Mouse (Mus musculus) fat pad, adult 2 months (tissue): Measurements from ENCODE around the gene Ap3d1.

Experiments used
- DNase-seq: peaks from one replicate; pipeline ENCODE4 v3.0.0-alpha.2; 2011; ENCODE audit warnings: low read depth, low spot score; ENCODE audit errors: extremely low read depth

The Ap3d1 gene

DNA sequence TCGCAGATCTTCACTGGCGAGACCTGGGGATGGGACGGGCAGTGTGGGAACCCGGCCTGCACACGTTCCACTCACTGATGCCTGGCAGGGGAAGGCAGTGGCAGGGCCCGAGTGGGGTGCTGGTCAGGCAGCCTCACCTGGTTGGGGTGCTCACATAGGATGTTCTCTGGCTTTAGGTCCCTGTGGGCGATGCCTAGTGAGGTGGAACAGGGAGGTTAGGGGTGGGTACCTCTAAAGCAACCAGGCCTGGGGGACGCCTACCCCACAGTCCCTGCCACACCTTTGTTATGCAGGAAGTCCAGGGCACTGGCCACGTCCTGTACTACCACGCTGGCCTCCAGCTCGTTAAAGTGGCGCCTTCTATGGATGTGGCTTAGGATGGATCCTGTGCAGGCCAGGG, 73.0 kb downstream of the Ap3d1 start:
- no peak for DNase-seq

DNA sequence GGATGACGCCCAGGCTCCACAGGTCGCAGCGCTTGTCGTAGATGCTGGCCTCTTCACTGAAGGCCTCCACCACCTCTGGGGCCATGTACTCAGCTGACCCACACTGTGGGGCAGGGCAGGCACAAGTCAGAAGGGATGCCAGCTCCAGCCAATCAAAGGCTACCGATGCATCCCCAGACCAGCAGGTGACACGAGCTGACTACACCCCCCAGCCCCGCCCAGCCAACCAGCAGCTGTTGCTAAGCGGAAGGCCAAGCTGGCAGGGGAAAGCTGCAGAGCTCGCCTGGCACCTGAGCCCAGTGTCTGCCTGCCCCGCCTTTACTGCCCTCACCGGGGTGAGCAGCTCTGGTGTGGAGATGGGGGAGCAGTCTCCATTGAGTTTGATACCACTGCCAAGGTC, 73.5 kb downstream of the Ap3d1 start:
- no peak for DNase-seq

DNA sequence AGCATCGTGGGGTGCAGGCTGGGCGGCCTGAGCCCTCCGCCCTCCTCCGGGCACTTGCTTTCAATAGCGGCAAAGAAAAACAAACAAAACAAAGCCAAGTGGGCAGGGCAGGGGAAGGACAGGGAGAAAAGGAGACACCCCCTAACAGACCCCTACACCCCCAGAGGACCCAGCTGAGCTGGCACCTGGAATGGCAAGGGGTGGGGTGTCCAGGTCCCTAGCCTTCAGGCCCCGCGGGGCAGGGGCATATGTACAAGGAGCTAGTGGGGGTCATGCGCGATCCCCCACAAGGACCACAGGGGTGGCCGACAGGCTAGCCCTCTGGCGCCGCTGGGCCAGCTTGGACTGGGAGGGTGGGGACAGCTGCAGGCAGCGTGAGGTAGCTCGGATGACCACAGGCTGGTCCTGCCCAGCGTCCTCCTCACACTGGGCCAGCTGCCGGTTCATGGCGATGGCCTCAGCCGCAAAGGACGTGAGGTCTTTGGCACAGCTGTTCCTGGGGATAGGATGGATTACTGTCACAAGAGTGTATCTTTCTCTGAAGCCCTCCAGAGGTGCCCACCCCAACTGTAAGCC, 75.1 kb downstream of the Ap3d1 start:
- no peak for DNase-seq

DNA sequence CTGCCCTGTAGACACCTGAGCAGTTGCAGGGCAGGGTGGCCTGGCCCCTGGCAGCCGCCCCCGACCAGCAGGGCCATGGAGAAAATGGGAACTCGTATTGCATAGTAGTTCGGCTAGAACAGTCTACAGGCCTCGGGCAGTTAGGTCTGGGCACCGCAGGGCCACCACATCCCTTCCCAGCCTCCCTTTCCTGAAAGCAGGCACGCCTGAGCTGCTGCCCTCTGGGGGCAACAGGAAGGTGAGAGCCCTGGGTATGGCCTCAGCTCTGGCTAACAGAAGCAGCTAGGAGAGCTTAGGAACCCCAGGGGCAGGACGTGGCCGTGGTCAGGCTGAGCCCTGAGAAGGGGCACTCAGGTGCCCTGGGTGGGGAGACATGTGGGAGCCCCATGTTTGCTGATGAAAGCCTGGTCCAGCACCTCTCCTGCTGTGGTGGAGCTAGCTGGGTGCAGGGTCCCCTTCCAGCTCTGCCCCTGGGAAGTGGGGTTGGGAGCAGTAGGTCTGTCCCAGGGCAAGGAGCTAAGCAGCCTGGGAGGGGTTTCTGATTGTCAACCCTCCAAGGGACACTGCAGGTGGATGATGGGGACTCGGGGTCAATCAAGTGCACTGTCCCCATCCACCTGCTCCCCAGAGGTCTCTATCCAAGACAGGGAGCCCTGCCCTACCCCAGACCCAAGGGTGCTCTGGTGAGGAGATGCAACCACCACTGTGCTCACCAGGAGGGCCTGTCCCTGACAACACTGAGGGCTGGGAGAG, 75.9 kb downstream of the Ap3d1 start:
- DNase-seq = no peak

DNA sequence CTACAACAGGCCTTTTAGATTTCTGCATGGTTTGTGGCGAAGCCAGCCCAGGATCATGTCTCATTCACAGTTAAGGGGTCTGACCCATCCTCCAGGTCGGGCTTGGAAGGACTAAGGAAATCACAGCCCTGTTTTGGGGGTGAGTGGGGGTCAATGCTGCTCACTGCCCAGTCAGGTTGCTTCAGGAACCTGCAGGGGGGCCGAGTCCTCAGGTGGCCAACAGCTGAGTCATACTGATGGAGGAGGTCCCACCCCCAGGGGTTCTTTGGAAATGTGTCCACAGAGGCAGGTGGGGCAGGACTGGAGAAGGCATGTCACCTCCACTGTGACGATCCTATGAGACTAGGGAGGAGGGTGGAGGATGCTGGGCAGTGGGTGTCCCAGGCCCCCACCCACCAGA, 76.6 kb downstream of the Ap3d1 start:
- no peak for DNase-seq

DNA sequence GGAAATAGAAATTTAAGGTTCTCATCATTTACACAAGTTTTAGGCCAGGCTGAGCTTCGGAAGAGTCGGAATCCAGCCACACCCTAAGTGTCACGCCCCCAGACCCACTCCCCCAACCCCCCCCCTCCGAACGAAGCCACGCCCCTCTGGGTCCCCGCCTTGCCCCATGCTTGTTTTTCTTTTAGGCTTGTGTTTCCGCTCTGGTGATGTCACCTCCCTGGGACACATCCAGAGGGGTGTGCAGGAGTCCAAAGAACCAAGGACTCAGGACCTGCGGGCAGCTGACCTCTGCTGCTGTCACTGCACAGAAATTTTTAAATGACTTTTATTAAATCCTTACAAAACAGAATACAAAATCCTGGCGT, 77.1 kb downstream of the Ap3d1 start:
- DNase-seq = no peak

DNA sequence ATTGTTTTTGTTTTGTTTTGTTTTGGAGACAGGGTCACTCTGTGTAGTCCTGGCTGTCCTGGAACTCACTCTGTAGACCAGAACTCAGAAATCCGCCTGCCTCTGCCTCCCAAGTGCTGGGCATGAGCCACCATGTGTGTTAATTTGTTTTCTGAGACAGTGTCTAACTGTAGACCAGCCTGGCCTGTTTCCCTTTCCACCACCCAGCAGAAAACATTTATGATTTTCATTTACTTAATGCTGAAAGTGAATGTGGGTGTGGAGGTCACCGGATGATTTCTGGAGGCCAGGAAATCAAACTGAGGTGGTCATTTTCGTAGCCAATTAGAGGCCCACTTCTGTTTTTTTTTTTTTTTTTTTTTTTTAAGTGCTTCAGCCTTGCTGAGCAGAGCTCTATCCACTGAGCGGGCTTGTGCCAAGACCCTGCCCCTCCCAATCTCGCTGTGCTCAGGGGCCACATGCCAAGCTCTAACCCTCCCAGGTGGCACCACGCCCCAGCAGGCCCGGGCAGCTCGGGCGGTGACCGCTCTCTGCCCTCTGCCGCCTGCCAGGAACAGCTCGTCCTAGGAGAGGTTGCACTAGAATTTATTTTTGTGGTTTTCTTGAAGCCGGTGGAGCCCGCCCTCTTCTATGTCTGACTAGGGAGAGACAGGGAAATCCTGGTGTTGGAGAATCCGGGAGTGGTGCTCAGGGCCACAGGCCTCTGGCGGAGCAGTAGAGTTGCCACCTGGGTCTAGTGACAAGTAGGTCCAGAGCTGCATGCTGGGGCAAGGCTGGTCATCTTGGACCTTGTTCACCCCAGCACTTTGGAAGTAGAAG, 77.7 kb downstream of the Ap3d1 start:
- DNase-seq = peak; percentile 78

DNA sequence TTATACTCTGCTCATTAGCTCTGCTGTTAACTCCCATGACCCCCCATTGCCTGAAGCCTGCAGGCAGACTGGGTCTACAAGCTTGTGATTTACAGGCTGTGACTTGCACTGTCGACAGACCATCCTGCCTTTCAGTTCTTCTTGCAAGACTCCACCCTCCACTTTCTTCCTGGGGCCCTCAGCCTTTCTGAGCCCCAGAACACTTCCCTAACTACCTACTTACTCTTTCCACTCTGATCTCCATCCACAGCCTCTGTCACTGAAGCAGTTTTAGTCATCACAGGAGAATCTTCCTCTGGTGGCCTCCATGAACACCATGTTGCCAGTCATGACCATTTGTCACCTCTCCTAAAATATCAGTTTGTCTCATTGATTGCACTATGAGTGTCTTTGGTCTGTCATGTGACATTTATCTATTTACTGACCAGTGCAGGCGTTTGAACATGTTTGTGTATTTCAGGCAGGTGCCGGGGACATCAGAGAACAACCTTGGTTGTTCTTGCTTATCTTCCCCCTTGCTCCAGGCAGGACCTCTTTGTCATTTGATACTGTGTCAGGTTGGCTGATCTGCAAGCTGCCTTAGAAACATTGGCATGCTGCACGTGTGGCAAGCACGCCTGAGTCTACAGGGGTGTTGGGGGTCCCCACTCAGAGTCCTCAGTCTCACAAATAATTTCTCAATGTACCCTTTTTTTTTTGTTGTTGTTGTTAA, 78.4 kb downstream of the Ap3d1 start:
- no peak for DNase-seq

DNA sequence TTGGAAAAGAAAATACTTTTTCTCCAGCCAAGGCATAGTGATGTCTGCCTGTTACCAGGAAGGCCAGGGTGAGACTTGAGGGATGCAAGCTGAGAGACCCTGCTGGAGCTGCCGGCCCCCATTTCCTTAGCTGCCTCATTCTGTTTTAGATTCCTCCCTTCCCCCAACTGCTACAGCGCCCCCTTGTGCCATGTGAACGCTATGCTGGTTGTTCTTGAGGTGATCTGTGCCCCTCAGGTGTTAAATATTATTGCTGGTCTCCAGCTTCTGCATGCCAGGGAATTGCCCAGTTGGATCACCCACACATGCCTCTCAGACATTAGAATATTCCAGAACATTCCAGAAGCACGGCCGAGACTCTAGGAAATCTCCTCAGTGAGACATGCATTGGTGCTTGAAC, 80.9 kb downstream of the Ap3d1 start:
- DNase-seq = no peak

DNA sequence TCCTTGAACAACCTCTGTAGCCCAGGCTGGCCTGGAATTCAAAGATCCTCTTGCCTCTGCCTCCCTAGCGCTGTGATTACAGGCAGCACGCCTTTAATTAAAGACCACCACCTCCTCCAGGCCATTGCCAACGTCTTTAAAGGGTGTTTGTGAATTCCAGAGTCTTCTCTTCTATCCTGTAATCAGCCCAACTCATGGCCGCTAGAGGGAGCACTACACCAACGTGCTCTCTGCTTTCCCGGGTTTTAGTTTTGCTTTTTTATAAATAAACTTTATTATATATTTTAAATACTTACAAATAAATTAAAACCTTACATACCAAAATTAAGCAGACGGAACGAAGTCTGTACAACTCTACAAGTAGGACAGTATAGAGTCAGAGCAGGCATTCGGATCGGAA, 82.9 kb downstream of the Ap3d1 start:
- no peak for DNase-seq

DNA sequence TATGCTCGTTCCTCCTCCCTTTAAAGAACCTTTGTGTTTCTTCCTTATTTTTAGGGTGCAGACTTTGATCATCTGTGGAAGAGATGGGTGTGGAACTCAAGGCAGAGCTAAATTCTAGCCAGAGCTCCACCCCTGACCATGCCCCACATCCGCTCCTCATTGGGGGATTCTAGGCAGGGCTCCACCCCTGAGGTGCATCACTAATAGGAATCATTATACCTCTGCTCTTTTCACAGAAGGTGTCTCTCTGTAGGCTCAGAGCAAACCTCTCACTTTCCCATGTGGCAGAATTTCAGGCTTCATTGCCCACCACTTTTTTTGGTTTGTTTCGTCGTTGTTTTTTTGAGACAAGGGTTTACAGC, 83.2 kb downstream of the Ap3d1 start:
- no peak for DNase-seq

DNA sequence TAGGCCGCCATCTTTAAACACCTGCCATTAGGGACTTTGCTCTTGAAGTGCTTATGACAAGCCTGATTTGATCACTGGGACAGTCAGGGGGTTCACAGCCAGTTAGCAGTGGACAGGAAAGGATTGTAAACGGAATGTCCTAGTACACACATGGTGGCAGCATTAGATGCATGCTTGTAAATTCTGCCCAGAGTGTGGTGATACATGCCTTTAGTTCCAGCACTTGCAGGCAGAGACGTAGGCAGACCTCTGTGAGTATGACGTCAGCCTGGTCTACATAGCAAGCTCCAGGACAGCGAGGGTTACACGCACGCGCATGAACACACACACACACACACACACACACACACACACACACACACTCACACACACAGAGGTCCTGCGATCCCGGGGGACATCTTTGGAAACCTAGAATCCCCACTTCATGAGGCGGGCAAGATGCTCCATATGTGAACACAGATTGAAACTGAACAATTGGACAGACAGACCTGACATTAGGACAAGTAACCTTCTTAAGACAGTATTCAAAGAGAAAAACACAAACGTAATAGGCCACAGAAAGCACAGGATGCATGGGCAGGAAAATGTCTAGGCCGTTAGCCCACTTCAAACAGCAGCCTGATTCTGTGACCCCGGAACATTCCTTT, 83.7 kb downstream of the Ap3d1 start:
- DNase-seq = no peak
